Comparison of ENCODE assay signal across 27 mouse cellular contexts in genomic region chr5:102180250-102180649, GRCm38 (mm10).
A peak's percentile ranks its signal among the peaks of the same experiment; 100 is the strongest.
DNase-seq lines count a peak whose midpoint lies in the region; ATAC-seq and TF ChIP-seq lines count a peak whose summit lies in the region.
"Had no signal": no experiment of that assay in that cellular context is flagged by ENCODE, and none has a peak within 500 bp of the region (broad histone marks: within the 10 kb centered on the region; RNA-seq: fewer than 3 reads in every experiment).

No protein-coding gene starts in this region.

- no peak overlapping the region for H3K9ac ChIP-seq in forebrain, embryonic 15.5 days (replicated peaks)
- H3K9ac ChIP-seq in forebrain, embryonic 12.5 days: no peak overlapping the region
- H3K9ac ChIP-seq in hindbrain, postnatal 0 days (replicated peaks; ENCODE audit: low read length): no peak overlapping the region
- H3K9ac ChIP-seq in hindbrain, embryonic 13.5 days: no peak overlapping the region
- H3K9ac ChIP-seq in midbrain, postnatal 0 days (replicated peaks; ENCODE audit: low read length, poor library complexity, severe bottlenecking): no peak overlapping the region
- H3K9ac ChIP-seq in midbrain, embryonic 16.5 days (ENCODE audit: low read depth, low read length): no peak overlapping the region
- H3K9ac ChIP-seq: embryonic facial prominence, embryonic 15.5 days; heart, embryonic 13.5 days; liver, postnatal 0 days; neural tube, embryonic 13.5 days had no signal

- no peaks in the 10 kb centered on the region for H3K27me3 ChIP-seq in forebrain, embryonic 15.5 days
- no peaks in the 10 kb centered on the region for H3K27me3 ChIP-seq in forebrain, embryonic 12.5 days
- no peaks in the 10 kb centered on the region for H3K27me3 ChIP-seq in hindbrain, postnatal 0 days (ENCODE audit: insufficient read depth, low read length)
- no peaks in the 10 kb centered on the region for H3K27me3 ChIP-seq in hindbrain, embryonic 13.5 days
- no peaks in the 10 kb centered on the region for H3K27me3 ChIP-seq in midbrain, postnatal 0 days (ENCODE audit: insufficient read depth, low read length)
- H3K27me3 ChIP-seq in midbrain, embryonic 16.5 days (ENCODE audit: control insufficient read depth, insufficient read depth, low read depth, low read length): no peaks in the 10 kb centered on the region
- H3K27me3 ChIP-seq: embryonic facial prominence, embryonic 15.5 days; heart, embryonic 13.5 days; megakaryocyte, embryonic 14.5 days; neural tube, embryonic 13.5 days had no signal

- no peak for TF ChIP-seq CTCF in hindbrain, postnatal 0 days (IDR thresholded peaks at IDR 0.05; ENCODE audit: low read depth)
- TF ChIP-seq CTCF in midbrain, postnatal 0 days (IDR thresholded peaks at IDR 0.05): no peak

- H3K36me3 ChIP-seq in forebrain, embryonic 15.5 days: no peaks in the 10 kb centered on the region
- no peaks in the 10 kb centered on the region for H3K36me3 ChIP-seq in forebrain, embryonic 12.5 days (replicated peaks)
- H3K36me3 ChIP-seq in hindbrain, postnatal 0 days (ENCODE audit: insufficient read depth, low read length): no peaks in the 10 kb centered on the region
- H3K36me3 ChIP-seq in hindbrain, embryonic 13.5 days: no peaks in the 10 kb centered on the region
- H3K36me3 ChIP-seq in midbrain, postnatal 0 days (ENCODE audit: insufficient read depth, low read length): no peaks in the 10 kb centered on the region
- no peaks in the 10 kb centered on the region for H3K36me3 ChIP-seq in midbrain, embryonic 16.5 days (ENCODE audit: control insufficient read depth, insufficient read depth, low read length)
- H3K36me3 ChIP-seq: embryonic facial prominence, embryonic 15.5 days; heart, embryonic 13.5 days; limb, embryonic 10.5 days; neural tube, embryonic 13.5 days had no signal

- H3K4me2 ChIP-seq in forebrain, embryonic 15.5 days (replicated peaks): no peak overlapping the region
- no peak overlapping the region for H3K4me2 ChIP-seq in forebrain, embryonic 12.5 days
- H3K4me2 ChIP-seq in hindbrain, postnatal 0 days (ENCODE audit: low read depth, low read length): no peak overlapping the region
- no peak overlapping the region for H3K4me2 ChIP-seq in hindbrain, embryonic 13.5 days
- no peak overlapping the region for H3K4me2 ChIP-seq in midbrain, postnatal 0 days (ENCODE audit: low read depth, low read length, poor library complexity, severe bottlenecking)
- H3K4me2 ChIP-seq in midbrain, embryonic 16.5 days (ENCODE audit: low read length): no peak overlapping the region
- H3K4me2 ChIP-seq: embryonic facial prominence, embryonic 15.5 days; heart, embryonic 13.5 days; neural tube, embryonic 13.5 days had no signal

- WGBS in forebrain, embryonic 15.5 days: 74% methylated on average over 8 of the region's 8 CpGs
- WGBS in forebrain, embryonic 12.5 days: 86% methylated on average over 8 of the region's 8 CpGs
- 75% methylated on average over 8 of the region's 8 CpGs for WGBS in hindbrain, postnatal 0 days
- 91% methylated on average over 8 of the region's 8 CpGs for WGBS in hindbrain, embryonic 13.5 days
- WGBS in midbrain, postnatal 0 days: 72% methylated on average over 8 of the region's 8 CpGs
- 82% methylated on average over 8 of the region's 8 CpGs for WGBS in midbrain, embryonic 16.5 days

- H3K9me3 ChIP-seq in forebrain, embryonic 15.5 days: no peaks in the 10 kb centered on the region
- H3K9me3 ChIP-seq in forebrain, embryonic 12.5 days: no peaks in the 10 kb centered on the region
- no peaks in the 10 kb centered on the region for H3K9me3 ChIP-seq in hindbrain, postnatal 0 days (ENCODE audit: low read length)
- H3K9me3 ChIP-seq in hindbrain, embryonic 13.5 days: no peaks in the 10 kb centered on the region
- H3K9me3 ChIP-seq in midbrain, postnatal 0 days (ENCODE audit: low read length): no peaks in the 10 kb centered on the region
- no peaks in the 10 kb centered on the region for H3K9me3 ChIP-seq in midbrain, embryonic 16.5 days (replicated peaks; ENCODE audit: control insufficient read depth, low read length, poor library complexity, severe bottlenecking)
- H3K9me3 ChIP-seq: embryonic facial prominence, embryonic 15.5 days; heart, embryonic 13.5 days; limb, embryonic 10.5 days; neural tube, embryonic 13.5 days had no signal

- H3K4me1 ChIP-seq in forebrain, embryonic 15.5 days: no peaks in the 10 kb centered on the region
- no peaks in the 10 kb centered on the region for H3K4me1 ChIP-seq in forebrain, embryonic 12.5 days
- H3K4me1 ChIP-seq in hindbrain, postnatal 0 days (ENCODE audit: insufficient read depth, low read length): no peaks in the 10 kb centered on the region
- H3K4me1 ChIP-seq in hindbrain, embryonic 13.5 days (replicated peaks): no peaks in the 10 kb centered on the region
- H3K4me1 ChIP-seq in midbrain, postnatal 0 days (ENCODE audit: insufficient read depth, low read length): no peaks in the 10 kb centered on the region
- no peaks in the 10 kb centered on the region for H3K4me1 ChIP-seq in midbrain, embryonic 16.5 days (ENCODE audit: control insufficient read depth, insufficient read depth, low read length)
- H3K4me1 ChIP-seq: embryonic facial prominence, embryonic 15.5 days; heart, embryonic 13.5 days; limb, embryonic 10.5 days; megakaryocyte, embryonic 14.5 days; neural tube, embryonic 13.5 days had no signal

- DNase-seq in hindbrain, postnatal 0 days (ENCODE audit: low spot score): peak; percentile 61
- DNase-seq in midbrain, postnatal 0 days (ENCODE audit: low spot score): peak; percentile 67
- DNase-seq in right cerebral cortex, postnatal 25 days: peak; percentile 5
- no peak for DNase-seq in kidney, adult 18-20 months
- DNase-seq: adrenal gland, postnatal 10 days; cerebellum, adult 11-12 months; cerebellum, postnatal 25 days; embryo, embryonic 11 days; gastrocnemius, postnatal 10 days; heart, adult 18-20 months; kidney, adult 11 months; liver, postnatal 0 days; lung, postnatal 14 days; thymus, postnatal 4 days had no signal

- no peak overlapping the region for H3K4me3 ChIP-seq in forebrain, embryonic 15.5 days
- no peak overlapping the region for H3K4me3 ChIP-seq in forebrain, embryonic 12.5 days (replicated peaks)
- H3K4me3 ChIP-seq in hindbrain, postnatal 0 days (ENCODE audit: low read length): no peak overlapping the region
- no peak overlapping the region for H3K4me3 ChIP-seq in hindbrain, embryonic 13.5 days
- no peak overlapping the region for H3K4me3 ChIP-seq in midbrain, postnatal 0 days (ENCODE audit: low read depth, low read length)
- H3K4me3 ChIP-seq in midbrain, embryonic 16.5 days (ENCODE audit: low read depth, low read length): no peak overlapping the region
- H3K4me3 ChIP-seq: embryonic facial prominence, embryonic 15.5 days; heart, embryonic 13.5 days; limb, embryonic 10.5 days; megakaryocyte, embryonic 14.5 days; neural tube, embryonic 13.5 days had no signal

- no peak overlapping the region for H3K27ac ChIP-seq in forebrain, embryonic 15.5 days (replicated peaks)
- H3K27ac ChIP-seq in forebrain, embryonic 12.5 days: no peak overlapping the region
- H3K27ac ChIP-seq in hindbrain, postnatal 0 days: no peak overlapping the region
- no peak overlapping the region for H3K27ac ChIP-seq in hindbrain, embryonic 13.5 days
- no peak overlapping the region for H3K27ac ChIP-seq in midbrain, postnatal 0 days (ENCODE audit: low read depth, low read length)
- no peak overlapping the region for H3K27ac ChIP-seq in midbrain, embryonic 16.5 days (ENCODE audit: low read length)
- H3K27ac ChIP-seq: embryonic facial prominence, embryonic 15.5 days; heart, embryonic 13.5 days; kidney, postnatal 0 days; limb, embryonic 10.5 days; neural tube, embryonic 13.5 days had no signal

- peak; percentile 51; the same call in 1 of the 2 replicates for ATAC-seq in forebrain, embryonic 15.5 days (replicated peaks)
- no peak for ATAC-seq in forebrain, embryonic 12.5 days (ENCODE audit: low FRiP score)
- ATAC-seq in hindbrain, postnatal 0 days: peak; percentile 67
- ATAC-seq in hindbrain, embryonic 13.5 days (ENCODE audit: low FRiP score): no peak
- ATAC-seq in midbrain, postnatal 0 days (ENCODE audit: low FRiP score): peak; percentile 47; the same call in 1 of the 2 replicates
- ATAC-seq in midbrain, embryonic 16.5 days: no peak
- ATAC-seq: activated CD4-positive, CD25-positive, alpha-beta regulatory T cell, adult 4 months; CD4-positive, CD25-positive, alpha-beta regulatory T cell, adult 4 months; liver, postnatal 0 days; Patski had no signal

Comparison
In these comparisons a context has a peak if more than half of its experiments do, and no peak if none do; other contexts are left out.
1. ATAC-seq: peak in forebrain, embryonic 15.5 days (single experiment), hindbrain, postnatal 0 days (single experiment) and midbrain, postnatal 0 days (single experiment); none in forebrain, embryonic 12.5 days (single experiment), hindbrain, embryonic 13.5 days (single experiment) and midbrain, embryonic 16.5 days (single experiment).